Mouse (Mus musculus) heart, embryonic 16.5 days (tissue): ENCODE results near the gene Tiam1. TPM values are rescaled to one million over a fixed set of nuclear protein-coding genes. Genes with fewer than 3 reads are reported as not detected.

Source experiments
- ATAC-seq: fragments of 200-750 bp; cut with Nextera tagmentation; replicated peaks from 2 replicates; pipeline ENCODE4 v1.8.0; 2017; ENCODE audit warnings: moderate number of reproducible peaks; ENCODE audit not compliant: insufficient read depth, low FRiP score; ENCODE audit errors: extremely low read depth
- H3K27ac ChIP-seq: fragments of 300-500 bp; sonication (generic); 2 replicates; pipeline ENCODE4 v1.5.1; 2014; ENCODE audit warnings: mild to moderate bottlenecking, low read length, control low read depth, moderate library complexity
- H3K27me3 ChIP-seq: fragments of 300-500 bp; sonication (generic); 2 replicates; pipeline ENCODE4 v1.6.1; 2014; ENCODE audit warnings: low read length, mixed read lengths; ENCODE audit not compliant: control insufficient read depth, insufficient read depth
- H3K36me3 ChIP-seq: fragments of 300-500 bp; sonication (generic); 2 replicates; pipeline ENCODE4 v1.6.1; 2014; ENCODE audit not compliant: control insufficient read depth, insufficient read depth
- H3K4me1 ChIP-seq: fragments of 300-500 bp; sonication (generic); 2 replicates; pipeline ENCODE4 v1.6.1; 2014; ENCODE audit warnings: low read length, mixed read lengths; ENCODE audit not compliant: control insufficient read depth, insufficient read depth
- H3K4me2 ChIP-seq: fragments of 300-500 bp; sonication (generic); 2 replicates; pipeline ENCODE4 v1.6.1; 2014; ENCODE audit warnings: low read depth, mild to moderate bottlenecking, control low read depth, low read length
- H3K4me3 ChIP-seq: fragments of 300-500 bp; sonication (generic); 2 replicates; pipeline ENCODE4 v1.5.1; 2014; ENCODE audit warnings: mild to moderate bottlenecking, control low read depth, low read length
- H3K9ac ChIP-seq: fragments of 300-500 bp; sonication (generic); 2 replicates; pipeline ENCODE4 v1.6.1; 2014; ENCODE audit warnings: low read length, control low read depth
- H3K9me3 ChIP-seq: fragments of 300-500 bp; sonication (generic); replicated peaks from 2 replicates; pipeline ENCODE4 v1.6.1; 2016; ENCODE audit warnings: low read length; ENCODE audit not compliant: control insufficient read depth
- WGBS: fragments of 180-500 bp; shearing (Covaris S2); extraction: QIAGEN DNeasy Blood & Tissue Kit; methylation state at CpG from one replicate; pipeline ENCODE4 v1.1.7; 2014; 5-methylcytosine and 5-hydroxymethylcytosine counted together
- polyA plus RNA-seq: library from polyadenylated mRNA; unstranded; fragments of >200 nt; fragmentation: Nextera tagmentation; extraction: Ambion mirVana; gene quantifications from 2 replicates; pipeline ENCODE4 v1.2.1, GENCODE M21; 2015

The Tiam1 gene
- polyA plus RNA-seq, 1 experiment from 2014 or later: 9.4 TPM

GRCm38 (mm10) chr16:90016046-90016445, 127.5 kb downstream of the Tiam1 start:
- no peak for ATAC-seq
- no peaks in the 10 kb centered on the region for H3K9me3 ChIP-seq
- no peaks in the 10 kb centered on the region for H3K27me3 ChIP-seq
- no peak overlapping the region for H3K4me3 ChIP-seq
- no peak overlapping the region for H3K27ac ChIP-seq
- 43% methylated on average over 4 of the region's 4 CpGs for WGBS
- no peak overlapping the region for H3K9ac ChIP-seq
- peaks cover 2% of the 10 kb centered on the region; the same call in 1 of the 2 replicates for H3K4me1 ChIP-seq
- no peaks in the 10 kb centered on the region for H3K36me3 ChIP-seq
- H3K4me2 ChIP-seq: no peak overlapping the region

- Histone ChIP-seq H3K4me2 (no peak overlapping the region), H3K27ac (no peak overlapping the region), H3K27me3 (no peaks in the 10 kb centered on the region), H3K4me3 (no peak overlapping the region), H3K36me3 (no peaks in the 10 kb centered on the region), H3K9me3 (no peaks in the 10 kb centered on the region), H3K9ac (no peak overlapping the region), H3K4me1 (peaks cover 2% of the 10 kb centered on the region; the same call in 1 of the 2 replicates)
- ATAC-seq: no peak; the same call in 1 of the 2 replicates
- WGBS: 76% methylated on average over 9 of the region's 9 CpGs
Measured at GRCm38 (mm10) chr16:90014596-90014995, 129.0 kb downstream of the Tiam1 start.

- 0 out of 2 replicates have a peak overlapping the region, but pooled peaks have one; percentile 5 for H3K27ac ChIP-seq
- H3K27me3 ChIP-seq: no peaks in the 10 kb centered on the region
- H3K36me3 ChIP-seq: no peaks in the 10 kb centered on the region
- H3K4me1 ChIP-seq: peaks cover 2% of the 10 kb centered on the region; the same call in 1 of the 2 replicates
- no peak overlapping the region for H3K4me3 ChIP-seq
- 68% methylated on average over 32 of the region's 32 CpGs for WGBS
- no peaks in the 10 kb centered on the region for H3K9me3 ChIP-seq
- H3K9ac ChIP-seq: no peak overlapping the region; the same call in 1 of the 2 replicates
- H3K4me2 ChIP-seq: no peak overlapping the region
- ATAC-seq: no peak
Measured at GRCm38 (mm10) chr16:90011521-90012181, 131.9 kb downstream of the Tiam1 start.

- H3K9me3 ChIP-seq: no peaks in the 10 kb centered on the region
- H3K36me3 ChIP-seq: no peaks in the 10 kb centered on the region
- WGBS: 80% methylated on average over 6 of the region's 6 CpGs
- no peak for ATAC-seq
- no peaks in the 10 kb centered on the region for H3K27me3 ChIP-seq
- H3K4me1 ChIP-seq: no peaks in the 10 kb centered on the region; the same call in 1 of the 2 replicates
- no peak overlapping the region for H3K9ac ChIP-seq
- no peak overlapping the region for H3K4me2 ChIP-seq
- no peak overlapping the region for H3K27ac ChIP-seq
- H3K4me3 ChIP-seq: no peak overlapping the region
Measured at GRCm38 (mm10) chr16:90008504-90008903, 135.1 kb downstream of the Tiam1 start.

- no peak overlapping the region for H3K4me3 ChIP-seq
- no peaks in the 10 kb centered on the region; the same call in 1 of the 2 replicates for H3K4me1 ChIP-seq
- no peak overlapping the region for H3K27ac ChIP-seq
- ATAC-seq: no peak
- H3K9me3 ChIP-seq: no peaks in the 10 kb centered on the region
- H3K36me3 ChIP-seq: no peaks in the 10 kb centered on the region
- no peaks in the 10 kb centered on the region for H3K27me3 ChIP-seq
- WGBS: 91% methylated on average over 13 of the region's 13 CpGs
- H3K4me2 ChIP-seq: no peak overlapping the region
- H3K9ac ChIP-seq: no peak overlapping the region
Measured at GRCm38 (mm10) chr16:90007391-90007977, 136.1 kb downstream of the Tiam1 start.

GRCm38 (mm10) chr16:90003556-90003955, 140.0 kb downstream of the Tiam1 start:
- Histone ChIP-seq H3K27me3 (no peaks in the 10 kb centered on the region), H3K9me3 (no peaks in the 10 kb centered on the region)
- no peak for ATAC-seq

GRCm38 (mm10) chr16:89995155-89995554, 148.4 kb downstream of the Tiam1 start:
- no peak overlapping the region for H3K4me3 ChIP-seq
- no peak overlapping the region for H3K27ac ChIP-seq
- no peaks in the 10 kb centered on the region; the same call in 1 of the 2 replicates for H3K9me3 ChIP-seq
- no peak overlapping the region for H3K9ac ChIP-seq
- peaks cover 26% of the 10 kb centered on the region for H3K4me1 ChIP-seq
- H3K27me3 ChIP-seq: no peaks in the 10 kb centered on the region
- 86% methylated on average over 7 of the region's 7 CpGs for WGBS
- H3K4me2 ChIP-seq: no peak overlapping the region
- no peak for ATAC-seq
- no peaks in the 10 kb centered on the region for H3K36me3 ChIP-seq

More at GRCm38 (mm10) chr16:90003556-90003955, 140.0 kb downstream of the Tiam1 start:
- H3K27ac ChIP-seq: no peak overlapping the region
- no peak overlapping the region for H3K4me3 ChIP-seq
- WGBS: 92% methylated on average over 14 of the region's 14 CpGs
- no peaks in the 10 kb centered on the region for H3K4me1 ChIP-seq
- no peak overlapping the region for H3K9ac ChIP-seq
- H3K36me3 ChIP-seq: no peaks in the 10 kb centered on the region
- H3K4me2 ChIP-seq: no peak overlapping the region

- Histone ChIP-seq H3K9ac (no peak overlapping the region), H3K27me3 (no peaks in the 10 kb centered on the region), H3K36me3 (no peaks in the 10 kb centered on the region), H3K27ac (no peak overlapping the region), H3K9me3 (no peaks in the 10 kb centered on the region; the same call in 1 of the 2 replicates), H3K4me2 (no peak overlapping the region), H3K4me1 (peaks cover 31% of the 10 kb centered on the region), H3K4me3 (no peak overlapping the region)
- WGBS: 63% methylated on average over 17 of the region's 17 CpGs
- peak; percentile 53; the same call in 1 of the 2 replicates for ATAC-seq
Measured at GRCm38 (mm10) chr16:89993991-89994825, 149.4 kb downstream of the Tiam1 start.
